Mouse (Mus musculus): ENCODE results near the gene Map2k3. TPM values are rescaled to one million over a fixed set of nuclear protein-coding genes. Genes with fewer than 3 reads are reported as not detected.

Gene Map2k3
- total and polyA plus RNA-seq, 3 experiments, result 73.2 to 132 (median 111) TPM

DNA sequence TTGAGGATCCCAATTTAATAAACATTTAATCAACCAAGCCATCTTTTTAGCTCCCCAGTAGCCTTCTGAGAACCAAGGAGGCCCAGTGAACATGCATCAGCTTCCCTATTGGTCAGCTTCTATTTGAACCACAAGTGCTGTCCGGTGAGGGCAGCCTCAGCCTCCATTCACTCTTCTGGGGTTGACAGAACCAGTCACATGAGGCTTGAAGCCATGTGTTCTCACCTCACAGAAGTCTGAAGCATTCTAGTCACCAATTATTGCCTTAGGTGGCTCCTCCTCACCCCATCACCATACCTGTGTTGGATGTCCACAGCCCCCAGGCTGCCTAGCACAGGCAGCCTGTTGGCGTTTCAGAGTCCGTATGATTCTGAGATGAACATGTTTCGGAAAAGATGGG is 27.1 kb downstream of the Map2k3 start:
- no peak for DNase-seq (ENCODE audit: low read depth, low spot score)
- H3K79me2 ChIP-seq (ENCODE audit: control insufficient read depth, insufficient read depth, low read length, poor library complexity), result no peaks in the 10 kb centered on the region
- H3K27me3 ChIP-seq (ENCODE audit: control insufficient read depth in 1 of 2, insufficient read depth in 2 of 2, low read length in 2 of 2), result peaks cover 0 to 17% of the 10 kb centered on the region in 2 experiments; a peak in 3 of 4 replicates
- H3K36me3 ChIP-seq (ENCODE audit: control insufficient read depth in 1 of 2, insufficient read depth in 2 of 2, low read length in 2 of 2), result no peaks in the 10 kb centered on the region
- H3K27ac ChIP-seq (ENCODE audit: control insufficient read depth, low read depth, low read length), result no peak overlapping the region
- H3K9me3 ChIP-seq (replicated peaks; ENCODE audit: insufficient read depth, low read length), result no peaks in the 10 kb centered on the region
- TF ChIP-seq MYB (IDR thresholded peaks at IDR 0.05; ENCODE audit: low read depth, low read length), result no peak
- no peak for TF ChIP-seq MAZ (IDR thresholded peaks at IDR 0.05; ENCODE audit: low read depth, low read length)
- TF ChIP-seq EP300 (IDR thresholded peaks at IDR 0.05; ENCODE audit: low read depth in 1 of 2, low read length in 2 of 2), result no peak
- TF ChIP-seq POLR2A (IDR thresholded peaks at IDR 0.05; ENCODE audit: control insufficient read depth in 1 of 2, insufficient read depth in 1 of 2, low read depth in 1 of 2, low read length in 2 of 2, poor library complexity in 1 of 2), result no peak
- H3K4me1 ChIP-seq (ENCODE audit: control insufficient read depth in 1 of 2, insufficient read depth in 2 of 2, low read length in 2 of 2), result no peaks in the 10 kb centered on the region
- no peak overlapping the region for H3K4me3 ChIP-seq (ENCODE audit: control insufficient read depth in 1 of 2, insufficient read depth in 1 of 2, low read depth in 2 of 2, low read length in 2 of 2)
- H3K9ac ChIP-seq (ENCODE audit: control insufficient read depth, low read depth, low read length, poor library complexity, severe bottlenecking), result no peak overlapping the region

DNA sequence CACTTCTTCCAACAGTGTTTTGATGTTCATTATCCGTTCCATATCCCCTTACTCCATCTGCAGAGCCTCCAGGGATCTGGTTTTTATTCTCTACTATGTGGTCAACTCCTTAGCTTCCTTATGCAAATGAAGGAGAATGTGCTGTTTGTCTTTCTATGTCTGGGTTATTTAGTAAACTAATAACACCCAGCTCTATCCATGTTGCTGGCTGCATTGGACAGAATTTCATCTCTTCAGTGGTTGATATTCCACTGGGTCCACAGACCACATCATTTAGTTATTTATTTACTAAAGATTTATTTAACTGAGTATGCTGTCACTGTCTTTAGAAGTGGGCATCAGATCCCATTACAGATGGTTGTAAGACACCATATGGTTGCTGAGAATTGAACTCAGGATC is 29.3 kb downstream of the Map2k3 start:
- TF ChIP-seq SMC3 (IDR thresholded peaks at IDR 0.05; ENCODE audit: low read depth, low read length) (no peak), RAD21 (IDR thresholded peaks at IDR 0.05; ENCODE audit: low read depth, low read length) (no peak), MAX (IDR thresholded peaks at IDR 0.05; ENCODE audit: low read length) (no peak), KAT2A (conservative IDR thresholded peaks at IDR 0.05; ENCODE audit: low read depth, low read length) (no peak), MYC (IDR thresholded peaks at IDR 0.05; ENCODE audit: low read depth, low read length) (no peak), RCOR1 (IDR thresholded peaks at IDR 0.05; ENCODE audit: low read depth, low read length) (no peak), ZNF384 (IDR thresholded peaks at IDR 0.05; ENCODE audit: low read depth, low read length) (no peak), NELFE (IDR thresholded peaks at IDR 0.05; ENCODE audit: low read depth, low read length) (no peak), MEF2A (IDR thresholded peaks at IDR 0.05; ENCODE audit: extremely low read depth, insufficient replicate concordance, low read depth, low read length, poor library complexity, severe bottlenecking) (no peak), CHD1 (IDR thresholded peaks at IDR 0.05; ENCODE audit: low read depth, low read length) (no peak)
- Histone ChIP-seq H3K9ac (ENCODE audit: control insufficient read depth, low read depth, low read length, poor library complexity, severe bottlenecking) (no peak overlapping the region), H3K36me3 (ENCODE audit: control insufficient read depth in 1 of 2, insufficient read depth in 2 of 2, low read length in 2 of 2) (no peaks in the 10 kb centered on the region), H3K4me1 (ENCODE audit: control insufficient read depth in 1 of 2, insufficient read depth in 2 of 2, low read length in 2 of 2) (no peaks in the 10 kb centered on the region), H3K27me3 (ENCODE audit: control insufficient read depth in 1 of 2, insufficient read depth in 2 of 2, low read length in 2 of 2) (peaks cover 2 to 20% of the 10 kb centered on the region in 2 experiments), H3K4me3 (ENCODE audit: control insufficient read depth in 1 of 2, insufficient read depth in 1 of 2, low read depth in 2 of 2, low read length in 2 of 2) (no peak overlapping the region), H3K9me3 (replicated peaks; ENCODE audit: insufficient read depth, low read length) (no peaks in the 10 kb centered on the region), H3K79me2 (ENCODE audit: control insufficient read depth, insufficient read depth, low read length, poor library complexity) (no peaks in the 10 kb centered on the region), H3K27ac (ENCODE audit: control insufficient read depth, low read depth, low read length) (no peak overlapping the region)
- DNase-seq (ENCODE audit: low read depth, low spot score), result no peak

DNA sequence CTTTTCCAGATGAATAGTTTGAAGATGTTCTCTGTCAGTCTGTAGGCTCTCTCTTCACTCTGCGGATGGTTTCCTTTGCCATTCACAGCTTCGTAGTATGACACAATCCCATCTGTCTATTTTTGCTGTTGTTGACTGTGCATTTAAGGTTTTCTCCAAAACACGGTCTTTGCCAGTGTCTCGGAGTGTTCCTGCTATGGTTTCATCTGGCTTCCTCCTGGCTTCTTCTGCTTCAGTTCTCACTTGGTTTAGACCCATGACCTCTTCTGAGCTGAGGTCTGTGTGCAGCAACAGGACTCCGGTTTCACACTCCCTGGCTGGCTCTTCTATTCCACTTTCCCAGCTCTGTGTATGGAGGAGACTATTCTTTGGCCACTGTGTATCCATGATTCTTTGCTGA is 30.9 kb downstream of the Map2k3 start:
- TF ChIP-seq NELFE (IDR thresholded peaks at IDR 0.05; ENCODE audit: low read depth, low read length) (no peak), MAFK (IDR thresholded peaks at IDR 0.05; ENCODE audit: borderline replicate concordance, low read depth, low read length) (no peak), MYC (IDR thresholded peaks at IDR 0.05; ENCODE audit: low read depth, low read length) (no peak), EP300 (IDR thresholded peaks at IDR 0.05; ENCODE audit: low read depth in 1 of 2, low read length in 2 of 2) (no peak), JUND (IDR thresholded peaks at IDR 0.05; ENCODE audit: low read depth, low read length) (no peak)
- no peaks in the 10 kb centered on the region for H3K4me1 ChIP-seq (ENCODE audit: control insufficient read depth in 1 of 2, insufficient read depth in 2 of 2, low read length in 2 of 2)

More for the DNA sequence above, 30.9 kb downstream of the Map2k3 start:
- DNase-seq (ENCODE audit: low read depth, low spot score), result no peak
- Histone ChIP-seq H3K27me3 (ENCODE audit: control insufficient read depth in 1 of 2, insufficient read depth in 2 of 2, low read length in 2 of 2) (peaks cover 2 to 31% of the 10 kb centered on the region in 2 experiments), H3K27ac (ENCODE audit: control insufficient read depth, low read depth, low read length) (no peak overlapping the region), H3K9ac (ENCODE audit: control insufficient read depth, low read depth, low read length, poor library complexity, severe bottlenecking) (no peak overlapping the region), H3K4me3 (ENCODE audit: control insufficient read depth in 1 of 2, insufficient read depth in 1 of 2, low read depth in 2 of 2, low read length in 2 of 2) (no peak overlapping the region), H3K36me3 (ENCODE audit: control insufficient read depth in 1 of 2, insufficient read depth in 2 of 2, low read length in 2 of 2) (no peaks in the 10 kb centered on the region), H3K79me2 (ENCODE audit: control insufficient read depth, insufficient read depth, low read length, poor library complexity) (no peaks in the 10 kb centered on the region), H3K9me3 (replicated peaks; ENCODE audit: insufficient read depth, low read length) (no peaks in the 10 kb centered on the region)
